9 mouse cellular contexts compared by ENCODE assay signal in genomic region chr8:4214006-4214980, GRCm38 (mm10). TPM values are rescaled to one million over a fixed set of nuclear protein-coding genes. Genes with fewer than 3 reads are reported as not detected.
DNase-seq lines count a peak whose midpoint lies in the region; ATAC-seq and TF ChIP-seq lines count a peak whose summit lies in the region.
"Had no signal": no experiment of that assay in that cellular context is flagged by ENCODE, and none has a peak within 500 bp of the region (broad histone marks: within the 10 kb centered on the region; RNA-seq: fewer than 3 reads in every experiment).

No protein-coding gene starts in this region.

- intact Hi-C loops in left cerebral cortex, postnatal 14 days (cut with DNase I): loop anchor here (5.0 kb wide), 1 partner anchor 33 kb away; the partner anchor contains the start of gene Tgfbr3l

- no peak overlapping the region for H3K27ac ChIP-seq in embryonic facial prominence, embryonic 15.5 days (replicated peaks)
- H3K27ac ChIP-seq in hindbrain, embryonic 12.5 days: 0 out of 2 replicates have a peak overlapping the region, but pooled peaks have one; percentile 40
- no peak overlapping the region for H3K27ac ChIP-seq in limb, embryonic 14.5 days (replicated peaks; ENCODE audit: low read depth, low read length)
- H3K27ac ChIP-seq in midbrain, embryonic 13.5 days: peak overlapping the region; percentile 62; the same call in 1 of the 2 replicates
- peak overlapping the region; percentile 76 for H3K27ac ChIP-seq in testis, adult 2 months (ENCODE audit: control insufficient read depth, insufficient read depth, low read depth, low read length)

- peaks cover 44% of the 10 kb centered on the region for H3K27me3 ChIP-seq in embryonic facial prominence, embryonic 15.5 days
- peaks cover 10% of the 10 kb centered on the region for H3K27me3 ChIP-seq in hindbrain, embryonic 12.5 days
- H3K27me3 ChIP-seq in limb, embryonic 14.5 days (ENCODE audit: control insufficient read depth, insufficient read depth, low read length): peaks cover 37% of the 10 kb centered on the region
- H3K27me3 ChIP-seq in midbrain, embryonic 13.5 days: no peaks in the 10 kb centered on the region
- 0 out of 2 replicates have a peak, but pooled peaks cover 2% of the 10 kb centered on the region for H3K27me3 ChIP-seq in testis, adult 2 months (ENCODE audit: control insufficient read depth, insufficient read depth, low read length)

- H3K4me3 ChIP-seq in embryonic facial prominence, embryonic 15.5 days (replicated peaks): peak overlapping the region; percentile 44
- peak overlapping the region; percentile 44 for H3K4me3 ChIP-seq in hindbrain, embryonic 12.5 days
- H3K4me3 ChIP-seq in limb, embryonic 14.5 days (replicated peaks; ENCODE audit: low read length): peak overlapping the region; percentile 42
- peak overlapping the region; percentile 64 for H3K4me3 ChIP-seq in midbrain, embryonic 13.5 days (replicated peaks)
- H3K4me3 ChIP-seq in testis, adult 2 months (ENCODE audit: control insufficient read depth, low read depth, low read length): peak overlapping the region; percentile 63

- no peaks in the 10 kb centered on the region for H3K9me3 ChIP-seq in embryonic facial prominence, embryonic 15.5 days (replicated peaks)
- H3K9me3 ChIP-seq in hindbrain, embryonic 12.5 days (replicated peaks): no peaks in the 10 kb centered on the region
- no peaks in the 10 kb centered on the region for H3K9me3 ChIP-seq in limb, embryonic 14.5 days (ENCODE audit: control insufficient read depth, low read length)
- no peaks in the 10 kb centered on the region for H3K9me3 ChIP-seq in midbrain, embryonic 13.5 days

- peak; percentile 47 for ATAC-seq in embryonic facial prominence, embryonic 15.5 days (ENCODE audit: insufficient number of reproducible peaks, low FRiP score, low TSS enrichment, low read depth)
- peak; percentile 1; the same call in 1 of the 2 replicates for ATAC-seq in hindbrain, embryonic 12.5 days (ENCODE audit: low FRiP score)
- peak; percentile 45; the same call in 1 of the 2 replicates for ATAC-seq in limb, embryonic 14.5 days (ENCODE audit: low FRiP score, low read depth)
- 0 out of 2 replicates have a peak, but pooled peaks have one; percentile 5 for ATAC-seq in midbrain, embryonic 13.5 days

- 0 out of 2 replicates have a peak, but pooled peaks cover 4% of the 10 kb centered on the region for H3K36me3 ChIP-seq in embryonic facial prominence, embryonic 15.5 days
- H3K36me3 ChIP-seq in hindbrain, embryonic 12.5 days: peaks cover 27% of the 10 kb centered on the region
- no peaks in the 10 kb centered on the region for H3K36me3 ChIP-seq in limb, embryonic 14.5 days (ENCODE audit: control insufficient read depth, insufficient read depth, low read length)
- H3K36me3 ChIP-seq in midbrain, embryonic 13.5 days: peaks cover 30% of the 10 kb centered on the region
- no peaks in the 10 kb centered on the region for H3K36me3 ChIP-seq in testis, adult 2 months (ENCODE audit: control insufficient read depth, insufficient read depth, low read length)

- peaks cover 36% of the 10 kb centered on the region for H3K4me1 ChIP-seq in embryonic facial prominence, embryonic 15.5 days
- peaks cover 43% of the 10 kb centered on the region for H3K4me1 ChIP-seq in hindbrain, embryonic 12.5 days
- H3K4me1 ChIP-seq in limb, embryonic 14.5 days (ENCODE audit: control insufficient read depth, insufficient read depth, low read length): peaks cover 26% of the 10 kb centered on the region; the same call in 1 of the 2 replicates
- H3K4me1 ChIP-seq in midbrain, embryonic 13.5 days (replicated peaks): peaks cover 53% of the 10 kb centered on the region
- H3K4me1 ChIP-seq in testis, adult 2 months (ENCODE audit: control insufficient read depth, insufficient read depth, low read length): peaks cover 37% of the 10 kb centered on the region

- DNase-seq in 3134 (ENCODE audit: extremely low read depth, insufficient read length, low spot score) (peak; percentile 66), NIH3T3 (ENCODE audit: low read depth) (peak; percentile 55)
- peak; percentile 30 for DNase-seq in limb, embryonic 14.5 days (ENCODE audit: low spot score)
- no peak for DNase-seq in left cerebral cortex, postnatal 14 days (ENCODE audit: low spot score in 2 of 2)

- TF ChIP-seq POLR2A in limb, embryonic 14.5 days (IDR thresholded peaks at IDR 0.05; ENCODE audit: borderline replicate concordance, extremely low read depth, insufficient read depth, insufficient read length): no peak
- TF ChIP-seq POLR2A in testis, adult 2 months (IDR thresholded peaks at IDR 0.05; ENCODE audit: control insufficient read depth, low read depth, low read length): no peak; the same call in 1 of the 2 replicates

- 11% methylated on average over 33 of the region's 33 CpGs for WGBS in embryonic facial prominence, embryonic 15.5 days
- WGBS in hindbrain, embryonic 12.5 days: 12% methylated on average over 33 of the region's 33 CpGs
- WGBS in limb, embryonic 14.5 days: 7% methylated on average over 32 of the region's 33 CpGs
- WGBS in midbrain, embryonic 13.5 days: 12% methylated on average over 33 of the region's 33 CpGs

- peak overlapping the region; percentile 92 for H3K4me2 ChIP-seq in embryonic facial prominence, embryonic 15.5 days (replicated peaks)
- peak overlapping the region; percentile 89 for H3K4me2 ChIP-seq in hindbrain, embryonic 12.5 days (replicated peaks)
- H3K4me2 ChIP-seq in limb, embryonic 14.5 days (replicated peaks; ENCODE audit: low read depth, low read length, severe bottlenecking): peak overlapping the region; percentile 95
- H3K4me2 ChIP-seq in midbrain, embryonic 13.5 days (replicated peaks): peak overlapping the region; percentile 93

- 0 out of 2 replicates have a peak overlapping the region, but pooled peaks have one; percentile 4 for H3K9ac ChIP-seq in embryonic facial prominence, embryonic 15.5 days
- peak overlapping the region; percentile 61 for H3K9ac ChIP-seq in hindbrain, embryonic 12.5 days
- peak overlapping the region; percentile 52; the same call in 1 of the 2 replicates for H3K9ac ChIP-seq in limb, embryonic 14.5 days (ENCODE audit: low read depth, low read length, severe bottlenecking)
- H3K9ac ChIP-seq in midbrain, embryonic 13.5 days (replicated peaks): peak overlapping the region; percentile 72; the same call in 1 of the 2 replicates

- no peak for TF ChIP-seq CTCF in testis, adult 2 months (IDR thresholded peaks at IDR 0.05; ENCODE audit: control insufficient read depth, insufficient read depth, insufficient replicate concordance, low read depth, low read length)

RNA-seq across cellular contexts. Expression of gene Prr36, which starts 3.0 kb away (rescaled TPM):
- 1.9 and 2.5 TPM in 2 replicates for polyA plus RNA-seq in embryonic facial prominence, embryonic 15.5 days (2015; fragmentation: Nextera tagmentation; extraction: Ambion mirVana)
- polyA plus RNA-seq in hindbrain, embryonic 12.5 days (2016; fragmentation: Nextera tagmentation; extraction: Ambion mirVana): 39.2 and 42.0 TPM in 2 replicates
- 1.5 and 1.7 TPM in 2 replicates for polyA plus RNA-seq in limb, embryonic 14.5 days (2012; rRNA removed)
- 1.0 and 1.2 TPM in 2 replicates for polyA plus RNA-seq in limb, embryonic 14.5 days (2014; fragmentation: Nextera tagmentation; extraction: Ambion mirVana)
- 44.2 and 52.1 TPM in 2 replicates for polyA plus RNA-seq in midbrain, embryonic 13.5 days (2015; fragmentation: Nextera tagmentation; extraction: Ambion mirVana)
- 0.16 and 0.83 TPM in 2 replicates for polyA plus RNA-seq in testis, adult 2 months (2012; rRNA removed)
- 10 to 100 TPM; 42.8 to 47.5 TPM for total RNA-seq in left cerebral cortex, postnatal 14 days (2021)

RNA-seq across cellular contexts. Expression of gene Lrrc8e, which starts 12.3 kb away (rescaled TPM):
- 3.2 and 3.5 TPM in 2 replicates for polyA plus RNA-seq in embryonic facial prominence, embryonic 15.5 days (2015; fragmentation: Nextera tagmentation; extraction: Ambion mirVana)
- polyA plus RNA-seq in hindbrain, embryonic 12.5 days (2016; fragmentation: Nextera tagmentation; extraction: Ambion mirVana): 0.17 TPM in 1 of 2 replicates, not detected in the other
- 0.30 and 0.36 TPM in 2 replicates for polyA plus RNA-seq in limb, embryonic 14.5 days (2012; rRNA removed)
- polyA plus RNA-seq in limb, embryonic 14.5 days (2014; fragmentation: Nextera tagmentation; extraction: Ambion mirVana): 0.37 and 0.40 TPM in 2 replicates
- 0.17 TPM in 1 of 2 replicates, not detected in the other for polyA plus RNA-seq in midbrain, embryonic 13.5 days (2015; fragmentation: Nextera tagmentation; extraction: Ambion mirVana)
- polyA plus RNA-seq in testis, adult 2 months (2012; rRNA removed): 0.16 and 0.40 TPM in 2 replicates
- total RNA-seq in left cerebral cortex, postnatal 14 days (2021): not detected
- polyA plus RNA-seq: cortical plate, adult 2 months had no signal

RNA-seq across cellular contexts. Expression of gene Map2k7, which starts 24.2 kb away (rescaled TPM):
- 31.8 and 34.2 TPM in 2 replicates for polyA plus RNA-seq in embryonic facial prominence, embryonic 15.5 days (2015; fragmentation: Nextera tagmentation; extraction: Ambion mirVana)
- 41.2 and 46.4 TPM in 2 replicates for polyA plus RNA-seq in hindbrain, embryonic 12.5 days (2016; fragmentation: Nextera tagmentation; extraction: Ambion mirVana)
- 65.3 and 68.3 TPM in 2 replicates for polyA plus RNA-seq in limb, embryonic 14.5 days (2012; rRNA removed)
- 18.5 and 25.8 TPM in 2 replicates for polyA plus RNA-seq in limb, embryonic 14.5 days (2014; fragmentation: Nextera tagmentation; extraction: Ambion mirVana)
- 33.0 and 36.9 TPM in 2 replicates for polyA plus RNA-seq in midbrain, embryonic 13.5 days (2015; fragmentation: Nextera tagmentation; extraction: Ambion mirVana)
- polyA plus RNA-seq in testis, adult 2 months (2012; rRNA removed): 32.1 and 262 TPM in 2 replicates
- total RNA-seq in left cerebral cortex, postnatal 14 days (2021): 10 to 100 TPM; 80.8 to 82.5 TPM

RNA-seq across cellular contexts. Expression of gene Gm49320, which starts 24.4 kb away (rescaled TPM):
- 1.1 and 1.4 TPM in 2 replicates for polyA plus RNA-seq in embryonic facial prominence, embryonic 15.5 days (2015; fragmentation: Nextera tagmentation; extraction: Ambion mirVana)
- polyA plus RNA-seq in hindbrain, embryonic 12.5 days (2016; fragmentation: Nextera tagmentation; extraction: Ambion mirVana): 1.4 and 2.0 TPM in 2 replicates
- 8.5 and 10.2 TPM in 2 replicates for polyA plus RNA-seq in limb, embryonic 14.5 days (2012; rRNA removed)
- polyA plus RNA-seq in limb, embryonic 14.5 days (2014; fragmentation: Nextera tagmentation; extraction: Ambion mirVana): 1.2 and 1.3 TPM in 2 replicates
- polyA plus RNA-seq in midbrain, embryonic 13.5 days (2015; fragmentation: Nextera tagmentation; extraction: Ambion mirVana): 0.90 and 1.2 TPM in 2 replicates
- polyA plus RNA-seq in testis, adult 2 months (2012; rRNA removed): 0.64 and 1.7 TPM in 2 replicates
- total RNA-seq in left cerebral cortex, postnatal 14 days (2021): not detected

RNA-seq across cellular contexts. Expression of gene Tgfbr3l, which starts 33.7 kb away (rescaled TPM):
- 3.6 and 4.2 TPM in 2 replicates for polyA plus RNA-seq in embryonic facial prominence, embryonic 15.5 days (2015; fragmentation: Nextera tagmentation; extraction: Ambion mirVana)
- polyA plus RNA-seq in hindbrain, embryonic 12.5 days (2016; fragmentation: Nextera tagmentation; extraction: Ambion mirVana): 4.0 and 8.7 TPM in 2 replicates
- polyA plus RNA-seq in limb, embryonic 14.5 days (2012; rRNA removed): 63.0 and 98.7 TPM in 2 replicates
- 4.6 and 5.3 TPM in 2 replicates for polyA plus RNA-seq in limb, embryonic 14.5 days (2014; fragmentation: Nextera tagmentation; extraction: Ambion mirVana)
- polyA plus RNA-seq in midbrain, embryonic 13.5 days (2015; fragmentation: Nextera tagmentation; extraction: Ambion mirVana): 8.0 and 8.5 TPM in 2 replicates
- 18.2 and 38.8 TPM in 2 replicates for polyA plus RNA-seq in testis, adult 2 months (2012; rRNA removed)
- total RNA-seq in left cerebral cortex, postnatal 14 days (2021): 1 to 10 TPM; 5.6 to 9.0 TPM

Comparison
In these comparisons a context has a peak if more than half of its experiments do, and no peak if none do; other contexts are left out.
1. DNase-seq: peak in 3134 (single experiment), NIH3T3 (single experiment) and limb, embryonic 14.5 days (single experiment); none in left cerebral cortex, postnatal 14 days (0 of 2).
2. H3K27ac ChIP-seq: peak in hindbrain, embryonic 12.5 days (single experiment), midbrain, embryonic 13.5 days (single experiment) and testis, adult 2 months (single experiment); none in embryonic facial prominence, embryonic 15.5 days (single experiment) and limb, embryonic 14.5 days (single experiment).
3. H3K9ac ChIP-seq: peak in every context shown above with its lines; median percentile 72 in midbrain, embryonic 13.5 days; 61 in hindbrain, embryonic 12.5 days; 52 in limb, embryonic 14.5 days; 4 in embryonic facial prominence, embryonic 15.5 days.
4. RNA of gene Prr36, which starts 3.0 kb away (polyA plus RNA-seq): 44.2 to 52.1 TPM in midbrain, embryonic 13.5 days and 39.2 to 42.0 TPM in hindbrain, embryonic 12.5 days; 1.9 to 2.5 TPM in embryonic facial prominence, embryonic 15.5 days, 1.0 to 1.7 TPM in limb, embryonic 14.5 days and 0.16 to 0.83 TPM in testis, adult 2 months; every median in the first group is over 10 times any median in the second.
5. Peak in every context shown above with its lines, with median percentiles within 50 percentile points of each other: ATAC-seq, H3K4me2 ChIP-seq and H3K4me3 ChIP-seq.